Comparison of ENCODE assay signal across 21 mouse cellular contexts in genomic region chr9:72862186-72862585, GRCm38 (mm10). TPM values are rescaled to one million over a fixed set of nuclear protein-coding genes. Genes with fewer than 3 reads are reported as not detected.
"Had no signal": no experiment of that assay in that cellular context is flagged by ENCODE, and none has a peak within 500 bp of the region (broad histone marks: within the 10 kb centered on the region; RNA-seq: fewer than 3 reads in every experiment).

No protein-coding gene starts in this region.

- ATAC-seq: liver, postnatal 0 days; lung, postnatal 0 days; midbrain, embryonic 13.5 days; midbrain, embryonic 15.5 days had no signal

- H3K4me3 ChIP-seq: lung, embryonic 15.5 days; megakaryocyte, embryonic 14.5 days; midbrain, embryonic 13.5 days; midbrain, embryonic 15.5 days; neural tube, embryonic 12.5 days; stomach, embryonic 15.5 days had no signal

- H3K9ac ChIP-seq: liver, postnatal 0 days; lung, embryonic 15.5 days; midbrain, embryonic 13.5 days; midbrain, embryonic 15.5 days; neural tube, embryonic 12.5 days; stomach, embryonic 15.5 days had no signal

- H3K27ac ChIP-seq: lung, embryonic 15.5 days; macrophage; midbrain, embryonic 13.5 days; midbrain, embryonic 15.5 days; neural tube, embryonic 12.5 days; stomach, embryonic 15.5 days; stomach, postnatal 0 days had no signal

- DNase-seq: liver, postnatal 0 days; lung, adult 2 months; lung, postnatal 14 days; lung, postnatal 36 days; right cerebral cortex, postnatal 14 days; thymus, adult 2 months; thymus, postnatal 14 days; thymus, postnatal 36 days had no signal

- H3K36me3 ChIP-seq: lung, embryonic 15.5 days; midbrain, embryonic 15.5 days; stomach, embryonic 15.5 days had no signal

- H3K9me3 ChIP-seq: lung, embryonic 15.5 days; megakaryocyte, embryonic 14.5 days; midbrain, embryonic 13.5 days; midbrain, embryonic 15.5 days; neural tube, embryonic 12.5 days; stomach, embryonic 15.5 days had no signal

- H3K4me1 ChIP-seq: lung, embryonic 15.5 days; megakaryocyte, embryonic 14.5 days; midbrain, embryonic 13.5 days; midbrain, embryonic 15.5 days; stomach, embryonic 15.5 days had no signal

- H3K4me2 ChIP-seq: lung, embryonic 15.5 days; midbrain, embryonic 11.5 days; midbrain, embryonic 13.5 days; midbrain, embryonic 15.5 days; neural tube, embryonic 12.5 days; stomach, embryonic 15.5 days had no signal

- H3K27me3 ChIP-seq: lung, embryonic 15.5 days; midbrain, embryonic 13.5 days; midbrain, embryonic 15.5 days; neural tube, embryonic 12.5 days; stomach, embryonic 15.5 days had no signal

RNA-seq across cellular contexts. Expression of gene Prtg, which starts 55.5 kb away (rescaled TPM):
- total RNA-seq: megakaryocyte progenitor cell, adult 5-6 weeks; monocyte, adult 5-6 weeks; neutrophil, adult 5-6 weeks had no signal
- polyA plus RNA-seq: macrophage had no signal
